Mouse (Mus musculus): Measurements from ENCODE around the gene Fads1.

- TF ChIP-seq POLR2A (IDR thresholded peaks at IDR 0.05; ENCODE audit: borderline replicate concordance, extremely low read depth, insufficient read depth, insufficient read length, poor library complexity, severe bottlenecking) (no peak), CTCF (IDR thresholded peaks at IDR 0.05; ENCODE audit: borderline replicate concordance, extremely low read depth, insufficient read depth, insufficient read length) (peak; percentile 17; the same call in 1 of the 2 replicates)
Observed at GRCm38 (mm10) chr19:10204616-10205001, 21.9 kb downstream of the Fads1 start.

Measured in brain, embryonic 14.5 days (tissue).